Mouse (Mus musculus): ENCODE data around the gene Fhdc1.

Gene Fhdc1

DNA sequence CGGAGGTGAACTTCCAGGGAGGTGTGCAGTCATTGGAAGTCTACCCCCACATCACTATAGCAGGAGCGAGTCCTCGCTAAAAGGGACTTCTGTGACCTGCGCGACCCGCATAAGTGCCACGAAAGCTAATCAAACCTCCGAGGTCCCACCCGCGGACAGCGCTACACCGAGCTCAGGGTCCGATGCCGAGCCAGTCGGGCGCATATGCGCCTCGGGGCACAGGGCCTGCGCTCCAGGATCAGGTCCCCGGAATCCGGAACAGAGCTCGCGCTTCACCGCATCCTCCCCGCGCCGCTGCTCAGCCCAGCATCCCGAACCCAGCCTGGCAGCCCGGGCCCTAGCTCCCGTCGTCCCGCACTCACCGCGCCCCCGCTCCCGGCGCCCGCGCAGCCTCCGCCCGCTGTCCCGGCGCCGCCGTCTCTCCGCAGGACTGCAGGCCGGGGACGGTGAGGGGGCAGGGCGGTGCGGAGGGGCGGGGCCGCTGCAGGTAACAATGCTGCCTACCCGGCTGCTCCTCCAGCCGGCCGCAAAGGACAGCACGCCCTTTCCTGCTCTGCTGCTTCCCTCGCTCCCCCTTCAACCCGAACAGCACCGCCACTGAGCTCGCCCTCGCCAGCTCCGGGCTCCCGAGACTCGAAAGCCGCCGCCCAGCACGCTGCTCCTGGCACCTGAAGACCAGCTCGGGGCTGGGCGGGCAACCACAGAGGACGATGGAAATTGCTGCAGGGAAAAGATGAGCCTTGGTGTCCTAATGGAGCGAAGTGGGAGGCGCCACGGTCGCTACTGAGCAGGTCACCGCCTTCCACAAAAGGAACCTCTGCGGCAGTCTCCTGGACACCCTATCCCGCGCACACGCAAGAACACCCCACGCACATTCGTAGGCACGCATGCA is at the start of gene Fhdc1:
Fhdc1 (minus strand) TSS at position 424 of the 892 bp plus-strand sequence.
- peak; percentile 78 to 83 for DNase-seq

DNA sequence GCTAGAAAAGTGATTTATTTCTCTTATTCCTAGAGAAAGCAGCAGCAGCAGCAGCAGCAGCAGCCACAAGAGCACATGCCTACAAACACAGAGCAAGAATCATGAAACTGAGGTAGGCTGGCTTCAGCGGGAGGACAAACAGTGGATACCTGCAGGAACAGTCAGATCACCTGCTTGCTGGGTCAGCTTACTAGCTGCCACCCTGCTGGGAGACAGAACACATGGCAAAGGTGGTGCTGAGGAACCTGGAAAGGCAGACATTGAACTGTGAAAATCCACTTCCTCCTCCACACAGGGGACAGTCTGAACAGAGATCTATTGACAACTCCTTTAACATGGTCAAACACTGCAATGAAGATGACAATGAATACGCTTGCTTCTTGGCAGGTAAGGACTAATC is 48.8 kb upstream of the Fhdc1 start:
- DNase-seq: peak; percentile 53 to 64

DNA sequence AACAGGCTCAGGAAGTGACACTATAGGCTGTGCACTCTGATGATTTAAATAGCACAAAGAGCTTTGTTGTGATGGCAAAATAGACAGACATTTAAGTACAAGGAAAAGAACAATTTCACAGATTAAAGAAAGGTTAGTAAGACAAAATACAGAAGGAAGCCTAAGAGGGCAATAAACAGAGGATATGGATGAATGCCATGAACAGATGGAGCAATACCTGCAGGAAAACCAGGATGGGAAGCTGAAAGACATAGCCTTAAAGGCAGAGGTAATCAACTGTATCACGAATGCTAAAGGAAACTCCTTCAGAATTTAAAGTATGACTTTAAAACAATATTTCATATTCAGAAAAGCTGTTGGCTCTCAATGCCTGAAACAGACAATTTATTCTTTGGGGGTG is 44.7 kb upstream of the Fhdc1 start:
- DNase-seq: no peak

DNA sequence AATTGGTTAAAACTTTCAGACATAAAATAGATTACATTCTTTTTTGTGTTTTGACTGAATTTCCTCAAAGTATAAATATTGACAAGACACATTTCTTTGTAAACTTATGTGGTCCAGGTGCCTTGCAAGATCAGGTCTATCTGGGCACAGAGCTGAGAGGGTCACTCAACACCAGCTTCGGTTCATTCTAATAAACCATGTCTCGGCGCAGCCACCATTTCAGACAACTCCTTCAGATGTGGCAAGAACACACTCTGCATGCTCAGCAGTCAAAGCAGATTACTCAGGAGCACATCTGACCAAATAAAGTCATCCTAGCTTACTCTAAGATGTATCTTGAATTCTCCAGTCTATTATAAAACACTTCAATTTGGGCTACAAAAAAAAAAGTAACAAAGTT is 35.9 kb upstream of the Fhdc1 start:
- DNase-seq: no peak

DNA sequence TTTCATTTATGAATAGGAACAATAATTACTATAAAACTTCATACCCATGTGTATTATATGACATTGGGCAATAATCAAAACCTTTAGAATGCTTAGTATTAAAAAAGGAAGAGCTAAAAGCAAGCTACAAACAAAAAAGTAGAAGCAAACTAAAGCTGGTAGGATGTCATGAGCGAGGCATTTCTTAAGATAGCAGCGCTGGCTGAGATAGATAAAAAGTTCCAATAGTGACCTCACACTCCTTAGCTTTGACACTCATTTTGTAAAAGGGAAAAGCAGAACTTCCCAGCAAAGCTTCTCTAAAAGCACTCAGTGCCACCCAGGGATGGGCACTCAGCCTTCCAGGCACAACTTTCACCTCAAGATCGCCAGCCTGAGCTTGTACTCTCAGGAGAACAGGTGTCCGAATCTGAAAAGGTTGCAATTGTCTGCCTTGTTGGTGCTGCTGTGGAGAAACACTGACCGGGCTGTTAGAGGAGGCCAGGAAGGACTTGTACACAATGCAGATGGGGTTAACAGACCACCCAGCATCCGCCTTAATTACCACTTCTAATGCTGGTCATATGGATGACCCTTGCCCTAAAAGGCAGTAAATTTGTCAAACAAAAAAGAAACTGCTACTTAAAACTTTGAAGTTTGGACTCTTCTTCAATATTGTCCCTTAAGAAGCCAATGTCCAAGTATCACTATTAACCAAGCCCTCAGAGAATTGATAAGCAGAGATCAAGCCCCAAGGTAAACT is 32.7 kb upstream of the Fhdc1 start:
- no peak for DNase-seq

DNA sequence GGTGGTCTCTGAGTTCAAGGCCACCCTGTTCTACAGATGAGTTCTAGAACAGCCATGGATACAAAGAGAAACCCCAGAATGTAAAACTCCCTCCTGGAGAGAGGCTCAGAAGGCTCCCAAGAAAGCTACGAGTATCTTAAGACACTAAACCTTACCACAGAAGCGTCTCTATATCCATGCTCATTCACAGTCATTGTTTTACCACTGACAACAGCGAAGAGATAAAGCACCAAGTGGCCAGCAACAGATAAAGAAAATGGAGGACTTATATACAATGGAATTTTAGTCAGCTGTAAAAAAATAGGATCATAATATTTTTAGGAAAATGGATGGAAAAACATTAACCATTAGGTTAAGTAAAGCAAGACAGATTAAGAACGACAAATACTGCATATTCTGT is 25.0 kb upstream of the Fhdc1 start:
- DNase-seq: no peak

DNA sequence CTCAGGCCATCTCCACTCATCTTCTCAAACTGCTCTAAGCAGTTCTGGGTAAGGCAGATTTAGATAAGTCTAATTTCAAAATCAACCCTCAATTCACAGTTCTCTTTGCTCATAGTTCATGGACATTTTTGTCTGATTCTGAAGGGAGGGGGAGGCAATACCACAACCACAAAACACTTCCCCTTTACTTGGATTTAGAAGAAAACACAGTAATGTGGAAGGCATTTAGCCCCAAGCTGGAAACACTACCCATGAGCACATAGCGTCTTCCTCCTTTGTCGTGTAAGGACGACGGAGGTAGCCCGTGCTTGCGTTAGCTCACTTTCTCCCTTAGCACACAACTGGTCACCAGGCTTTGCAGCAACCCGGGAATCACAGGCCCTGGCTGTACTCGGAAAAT is 24.1 kb upstream of the Fhdc1 start:
- DNase-seq: no peak

DNA sequence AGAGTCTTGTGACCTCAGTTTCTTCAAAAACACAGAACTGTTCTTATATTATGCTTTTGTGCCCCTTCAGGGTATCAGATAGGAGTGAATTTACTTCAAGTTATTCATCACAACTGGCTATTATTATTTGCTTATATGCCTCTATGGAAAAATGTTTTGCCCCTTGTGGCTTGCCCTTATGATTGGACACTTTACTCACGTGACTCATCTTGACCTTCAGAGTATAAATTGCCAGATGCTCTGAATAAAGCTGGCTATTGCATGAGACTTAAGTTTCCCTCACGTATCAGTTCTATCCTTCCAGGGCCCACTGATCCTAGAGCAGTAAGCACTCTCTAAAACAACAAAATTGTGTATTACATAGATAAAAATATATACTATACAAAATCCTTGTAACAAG is 21.9 kb upstream of the Fhdc1 start:
- DNase-seq: no peak

DNA sequence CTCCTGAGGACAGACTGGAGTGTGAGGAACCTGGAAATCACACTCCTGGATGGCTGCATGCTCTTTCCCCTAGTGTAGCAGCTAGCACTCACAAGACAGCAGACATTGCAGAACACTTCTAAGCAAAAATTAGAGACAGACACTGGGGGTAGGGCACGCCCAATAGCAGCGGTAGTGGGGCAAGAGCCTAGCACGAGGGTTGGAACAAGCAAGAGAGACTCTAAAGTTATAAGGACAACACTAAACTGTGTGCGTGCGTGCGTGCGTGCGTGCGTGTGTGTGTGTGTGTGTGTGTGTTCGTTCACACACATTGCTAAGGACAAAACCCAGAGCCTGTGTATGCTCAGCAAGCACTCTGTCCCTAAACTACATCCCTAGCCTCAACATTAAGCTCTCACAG is 20.3 kb upstream of the Fhdc1 start:
- DNase-seq: no peak

DNA sequence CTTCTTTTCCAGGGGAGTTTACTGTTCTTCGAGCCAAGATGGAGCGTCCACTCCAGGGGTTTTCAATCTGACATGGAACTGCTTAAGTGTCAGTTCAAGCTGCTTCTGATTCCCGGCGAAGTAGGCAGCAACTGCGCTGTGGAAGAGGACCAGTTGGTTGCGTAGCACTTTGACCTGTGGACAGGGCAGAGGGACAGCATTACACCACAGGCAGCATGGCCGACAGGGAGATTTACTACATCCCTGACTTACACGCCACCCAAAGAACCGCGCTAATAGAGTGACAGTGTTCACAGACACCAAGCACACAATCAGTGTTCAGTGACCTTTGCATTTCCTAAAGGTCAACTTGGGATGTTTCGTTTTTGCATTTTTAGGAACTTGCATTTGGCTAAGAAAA is 17.5 kb upstream of the Fhdc1 start:
- no peak for DNase-seq

DNA sequence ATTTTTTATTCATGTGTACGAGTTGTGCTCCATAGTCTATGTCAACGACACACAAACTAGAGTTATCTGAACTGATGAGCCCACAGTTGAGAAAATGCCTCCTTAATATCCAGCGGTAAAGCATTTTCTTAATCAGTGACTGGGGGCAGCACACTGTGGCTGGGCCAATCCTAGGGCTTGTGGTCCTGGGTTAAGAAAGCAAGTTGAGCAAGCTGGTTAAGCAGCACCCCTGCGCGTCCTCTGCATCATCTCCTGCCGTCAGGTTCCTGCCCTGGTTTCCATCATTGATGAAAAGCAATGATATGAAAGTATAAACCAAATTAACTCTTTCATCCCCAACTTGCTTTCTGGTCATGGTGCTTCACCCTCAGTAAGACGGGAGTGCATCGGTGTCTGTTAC is 12.4 kb upstream of the Fhdc1 start:
- DNase-seq: no peak

DNA sequence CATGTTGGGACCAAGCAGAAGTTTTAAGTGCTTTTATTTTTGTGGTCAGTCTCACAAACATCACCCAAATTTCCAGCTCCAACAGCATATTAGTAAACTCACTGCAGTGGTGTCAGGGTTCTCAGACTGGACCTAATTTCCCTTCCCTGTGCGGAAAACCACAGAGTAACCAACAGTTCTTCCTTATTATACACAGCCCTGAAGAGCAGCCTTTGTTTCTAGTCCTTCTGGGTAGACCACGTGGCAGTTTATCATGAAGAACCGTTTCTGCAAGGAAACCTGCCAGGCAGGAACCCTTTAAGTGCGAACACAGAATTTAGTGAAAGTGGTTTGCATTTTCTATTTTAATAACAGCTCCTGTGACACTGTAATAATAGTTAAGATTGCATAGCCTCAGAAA is 11.9 kb upstream of the Fhdc1 start:
- no peak for DNase-seq

DNA sequence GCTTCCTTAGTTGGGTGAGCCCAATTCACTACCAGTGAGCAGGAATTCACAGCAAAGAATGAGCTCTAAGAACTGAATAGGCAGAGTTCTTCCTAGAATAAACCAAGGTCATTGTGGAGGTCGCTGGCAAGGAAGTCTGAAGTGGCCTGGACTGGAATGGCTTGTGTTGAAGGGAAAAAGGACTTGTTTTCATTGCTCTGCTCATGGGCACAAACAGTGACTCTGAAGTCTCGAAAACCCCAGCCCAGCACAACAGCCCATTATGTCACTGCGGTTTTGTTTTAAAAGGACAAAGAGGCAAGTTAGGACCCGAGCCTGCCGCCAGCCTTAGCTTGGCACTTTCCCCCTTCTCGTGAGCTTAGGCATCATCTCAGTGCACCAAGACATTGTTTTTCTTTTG is 8.5 kb upstream of the Fhdc1 start:
- DNase-seq: no peak

DNA sequence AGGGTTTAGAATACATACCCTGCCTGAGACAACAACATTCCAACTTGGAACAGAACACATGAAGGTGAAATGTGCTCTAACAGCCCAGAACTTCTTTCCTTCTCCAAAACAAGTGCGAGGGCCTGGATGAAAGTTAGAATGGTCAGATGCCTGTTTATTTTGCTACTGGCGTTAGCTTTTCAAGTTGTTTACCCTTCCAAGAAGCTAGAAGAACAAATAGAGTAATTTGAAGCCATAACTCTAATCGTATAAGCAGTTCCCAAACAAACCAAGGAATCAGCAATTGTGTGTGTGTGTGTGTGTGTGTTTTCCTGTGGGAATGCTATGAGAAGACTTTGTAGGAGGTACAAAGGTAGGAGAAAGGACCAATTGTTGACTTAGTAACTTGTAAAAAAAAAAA is 4.7 kb upstream of the Fhdc1 start:
- DNase-seq: no peak

DNA sequence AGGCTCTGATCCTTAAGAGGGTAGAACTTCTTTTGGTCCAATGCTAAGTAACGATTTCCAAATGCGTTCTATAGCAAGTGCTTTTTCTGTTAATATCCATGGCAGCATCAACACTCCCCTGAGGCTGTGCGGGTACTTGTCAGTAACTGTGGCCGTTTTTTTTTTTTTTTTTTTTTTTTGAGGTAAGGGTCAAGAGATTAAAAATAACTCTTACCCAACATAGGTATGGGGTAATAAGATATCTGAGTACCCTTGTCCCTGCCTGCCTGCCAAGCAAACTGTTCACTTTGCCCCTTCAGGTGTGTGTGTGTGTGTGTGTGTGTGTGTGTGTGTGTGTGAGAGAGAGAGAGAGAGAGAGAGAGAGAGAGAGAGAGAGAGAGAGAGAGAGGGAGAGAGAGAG is 4.1 kb upstream of the Fhdc1 start:
- no peak for DNase-seq

DNA sequence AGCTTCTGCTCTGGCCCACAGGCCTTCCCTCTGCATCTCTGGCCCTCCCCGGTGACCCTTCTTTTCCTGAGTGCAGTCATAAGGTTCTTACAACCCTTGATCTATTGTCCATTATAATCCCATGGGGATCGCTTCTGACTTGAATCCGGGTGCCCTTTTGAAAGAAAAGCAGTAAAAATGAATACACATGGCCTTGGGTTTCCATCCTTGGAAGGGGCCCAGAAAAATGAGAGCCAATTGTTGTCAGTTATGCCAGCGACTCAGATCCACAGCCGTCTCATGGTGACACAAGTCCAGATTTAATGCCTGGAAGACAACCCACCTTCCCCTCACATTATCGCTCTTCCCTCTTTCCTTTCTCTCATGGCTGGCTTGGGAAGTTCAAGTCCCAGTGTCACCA is 1.9 kb upstream of the Fhdc1 start:
- no peak for DNase-seq

DNA sequence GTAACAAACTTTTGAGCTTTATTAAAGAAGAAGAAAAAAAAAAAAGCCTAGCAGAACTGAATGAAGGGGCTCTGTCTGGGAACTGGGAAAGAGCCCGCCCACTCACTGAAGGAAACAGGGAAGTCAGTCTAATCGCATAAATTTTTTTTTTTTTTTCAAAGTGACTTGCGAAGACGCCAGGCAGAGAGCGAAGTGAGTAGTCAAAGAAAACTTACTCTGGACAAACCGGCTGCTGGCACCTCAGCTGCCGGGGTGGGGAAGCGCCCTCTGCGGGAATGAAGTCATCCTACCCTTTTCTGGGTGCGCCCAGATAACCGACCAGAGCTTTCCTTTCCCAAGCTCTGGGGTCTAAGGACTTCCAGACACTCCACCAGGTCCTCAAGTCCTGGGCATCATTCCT is 875 bp upstream of the Fhdc1 start:
- DNase-seq: peak; percentile 36 to 53

DNA sequence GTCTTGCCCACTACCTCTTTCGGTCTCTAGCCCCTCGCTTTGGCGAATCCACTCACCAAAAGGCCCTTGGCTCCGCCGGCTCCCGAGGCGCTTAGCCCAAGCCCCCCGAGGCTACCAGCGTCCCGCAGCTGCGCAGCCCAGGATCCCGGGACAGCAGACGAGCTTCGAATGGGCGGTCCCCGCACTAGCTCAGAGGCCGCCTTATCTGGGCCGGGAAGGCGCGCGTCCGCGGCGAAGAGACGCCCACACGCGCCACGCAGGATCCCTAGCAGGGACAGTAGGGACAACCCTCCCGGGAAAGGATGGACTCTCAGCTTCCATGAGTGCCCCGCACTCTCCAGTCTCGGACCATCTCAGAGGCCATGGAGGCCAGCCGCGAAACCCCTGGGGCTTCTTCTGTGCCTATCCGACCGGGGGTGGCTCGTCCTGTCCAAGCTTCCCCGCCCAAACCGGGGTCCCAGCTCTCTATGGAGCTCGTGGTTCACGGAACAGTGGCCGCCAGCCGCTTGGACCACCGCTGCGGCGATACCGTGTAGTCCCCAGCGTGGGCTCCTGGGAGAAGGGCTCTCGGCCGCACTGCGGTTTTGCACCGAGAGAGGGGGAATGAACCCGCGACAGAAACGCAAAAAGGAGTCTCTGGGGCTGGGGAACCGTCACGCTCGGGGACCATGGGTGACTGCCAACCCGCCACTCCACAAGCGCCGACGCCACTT is 780 bp downstream of the Fhdc1 start:
- DNase-seq: peak; percentile 54 to 65

DNA sequence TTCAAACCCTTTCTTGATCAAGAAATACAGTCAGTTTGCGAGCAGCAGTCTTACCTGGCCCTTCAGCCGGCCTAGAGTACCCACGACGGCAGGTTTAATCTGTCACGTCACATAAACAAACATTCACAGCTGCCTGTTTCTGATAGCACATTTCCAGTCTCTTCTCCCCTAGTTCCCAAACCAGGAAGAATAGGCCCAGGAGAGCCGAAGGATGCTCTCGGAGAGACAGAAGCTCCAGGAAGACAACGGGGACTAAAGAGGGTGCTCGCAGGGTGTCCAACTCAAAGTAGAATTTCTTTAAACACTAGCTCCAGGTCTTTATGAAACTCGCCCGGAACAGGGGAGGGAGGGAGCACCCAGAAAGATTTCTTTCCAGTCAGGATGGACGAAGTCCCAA is 1.3 kb downstream of the Fhdc1 start:
- no peak for DNase-seq

DNA sequence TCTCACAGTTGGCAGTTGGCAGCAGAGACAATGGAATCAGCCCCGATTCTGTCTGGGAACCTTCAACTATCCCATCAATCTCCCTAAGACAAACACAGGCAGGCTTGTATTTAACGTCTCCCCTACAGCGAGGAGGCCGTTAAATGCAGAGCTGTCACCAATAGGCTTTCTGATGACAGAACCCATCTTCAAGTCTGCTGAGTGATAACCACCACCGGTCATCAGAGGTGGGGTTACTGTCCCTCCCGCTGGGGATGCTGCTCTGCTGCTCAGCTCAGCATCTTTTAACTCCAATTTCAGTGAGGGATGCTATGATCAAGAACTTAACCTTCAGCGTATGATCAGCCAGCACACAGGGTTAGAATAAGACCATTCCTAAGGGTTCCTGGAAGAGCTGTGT is 2.0 kb downstream of the Fhdc1 start:
- no peak for DNase-seq

DNA sequence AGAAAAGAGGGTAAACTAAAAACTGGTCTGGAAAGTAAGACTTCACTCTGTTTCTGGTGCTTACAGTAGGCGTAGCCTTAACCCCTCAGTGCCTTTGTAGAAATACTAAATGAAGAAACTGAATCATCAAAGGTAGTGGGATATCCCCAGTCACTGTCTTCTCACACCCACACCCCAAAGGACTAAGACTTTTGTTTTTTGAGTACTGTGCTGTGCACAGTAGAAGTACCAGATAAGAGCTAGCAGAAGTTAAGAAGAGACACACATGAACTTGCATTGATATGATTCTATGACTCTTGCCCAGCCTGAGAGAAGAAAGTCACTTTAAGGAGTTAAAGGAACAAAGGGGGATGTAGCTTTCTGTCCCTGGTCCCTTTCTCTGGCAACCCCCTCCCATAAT is 2.7 kb downstream of the Fhdc1 start:
- DNase-seq: no peak

DNA sequence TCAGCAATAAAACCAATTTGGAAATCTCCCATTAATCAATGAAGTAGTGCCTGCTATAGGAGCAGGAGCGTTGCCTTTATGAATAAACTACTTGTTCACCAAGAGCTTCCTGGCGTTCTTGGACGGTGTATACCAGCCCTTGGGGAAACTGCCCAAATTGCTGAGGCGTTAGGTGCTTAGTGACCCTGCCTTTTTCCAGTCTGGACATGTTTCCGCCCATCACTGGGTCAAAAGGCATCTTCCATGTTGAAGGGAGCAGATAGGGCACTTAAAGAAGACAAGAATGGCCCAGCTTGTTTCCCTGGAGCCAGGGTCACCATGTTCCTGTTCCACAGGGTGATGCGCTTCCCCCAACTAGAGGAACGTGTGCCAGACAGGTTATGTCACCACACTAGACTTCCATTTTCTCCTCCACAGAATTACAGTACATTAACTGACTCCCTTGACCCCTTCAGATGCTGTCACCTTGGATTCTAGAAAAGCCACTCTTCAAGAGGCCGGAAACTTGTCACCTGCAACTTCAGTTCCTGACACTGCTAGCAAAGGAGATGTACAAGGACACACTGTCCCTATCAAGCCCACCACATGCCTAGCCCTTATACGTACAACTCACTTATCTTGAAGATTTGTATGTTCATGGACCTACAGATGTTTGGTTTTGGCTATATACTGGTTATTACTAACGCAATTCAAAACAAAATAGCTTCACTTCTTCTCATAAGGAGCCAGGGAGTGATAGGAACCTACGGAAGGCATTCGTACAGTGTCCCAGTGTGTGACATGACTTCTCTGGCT is 5.1 kb downstream of the Fhdc1 start:
- DNase-seq: no peak

DNA sequence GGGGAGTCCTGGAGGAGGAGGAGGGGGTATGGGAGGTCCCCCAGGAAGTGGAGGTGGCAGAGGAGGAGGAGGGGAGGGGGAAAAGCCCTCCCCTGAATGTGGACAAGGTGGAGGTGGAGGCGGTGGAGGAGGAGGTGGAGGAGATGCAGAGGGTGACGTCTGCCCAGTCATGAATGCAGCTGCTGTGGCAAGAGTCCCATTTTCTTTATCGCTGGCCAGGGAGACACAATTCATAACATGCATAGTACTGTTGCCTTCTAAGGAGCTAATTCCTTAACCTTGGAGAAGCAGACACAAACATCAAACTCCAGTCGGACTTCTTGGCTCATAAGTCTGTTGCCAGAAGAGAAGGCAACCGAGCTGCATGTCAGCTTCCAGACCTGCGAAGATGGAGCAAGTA is 5.8 kb downstream of the Fhdc1 start:
- DNase-seq: no peak

All from cerebellum, postnatal 25 days (tissue).